Mouse (Mus musculus): Measurements from ENCODE around the gene Plpp4.
A peak's percentile ranks its signal among the peaks of the same experiment; 100 is the strongest.

Gene Plpp4

DNA sequence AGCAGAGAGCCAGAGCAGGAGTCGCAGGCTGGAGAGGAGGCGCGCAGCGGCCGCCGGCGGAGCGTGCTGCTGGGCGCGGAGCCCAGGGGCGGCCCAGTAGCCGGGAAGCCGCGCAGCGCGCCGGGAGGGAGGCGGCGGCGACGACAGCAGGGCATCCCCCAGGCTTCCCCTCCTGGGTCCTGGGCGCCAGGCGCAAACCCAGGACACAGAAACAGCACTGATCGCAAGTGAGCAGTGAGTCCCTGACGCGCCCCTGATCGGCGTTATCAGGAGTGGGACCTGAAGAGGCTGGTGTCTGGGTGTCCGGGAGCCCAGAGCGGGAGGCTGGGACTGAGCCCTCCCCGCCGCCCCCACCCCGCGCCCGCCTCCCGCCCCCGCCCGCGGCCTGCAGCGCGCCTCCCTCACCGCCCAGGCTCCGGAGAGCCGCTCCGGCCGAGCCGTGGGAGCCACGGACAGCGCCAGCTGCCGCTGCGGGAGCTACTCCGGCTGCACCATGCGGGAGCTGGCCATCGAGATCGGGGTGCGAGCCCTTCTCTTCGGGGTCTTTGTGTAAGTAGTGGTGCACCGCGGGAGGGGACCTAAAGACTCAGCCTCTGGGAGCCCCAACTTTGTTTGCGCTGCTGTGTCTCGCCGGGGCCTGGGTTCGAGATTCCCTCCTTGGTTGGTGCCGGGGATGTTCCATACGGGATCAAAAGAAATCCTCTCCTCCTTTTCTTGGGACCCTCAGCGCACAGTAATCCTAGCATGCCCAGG lies at the start of gene Plpp4:
Plpp4 (plus strand) TSS at position 411 of the 753 bp plus-strand sequence.
- DNase-seq, result peak; percentile 26

GRCm38 (mm10) chr7:129215926-129216543 lies 40.8 kb upstream of the Plpp4 start:
- DNase-seq, result no peak

- DNase-seq, result no peak
Observed at GRCm38 (mm10) chr7:129216547-129217195, 40.2 kb upstream of the Plpp4 start.

GRCm38 (mm10) chr7:129220948-129221347 lies 35.9 kb upstream of the Plpp4 start:
- no peak for DNase-seq

- no peak for DNase-seq
Observed at GRCm38 (mm10) chr7:129221649-129222048, 35.2 kb upstream of the Plpp4 start.

- no peak for DNase-seq
Observed at GRCm38 (mm10) chr7:129235410-129235809, 21.4 kb upstream of the Plpp4 start.

- DNase-seq, result no peak
Observed at GRCm38 (mm10) chr7:129235995-129236394, 20.8 kb upstream of the Plpp4 start.

GRCm38 (mm10) chr7:129250981-129251380 lies 5.8 kb upstream of the Plpp4 start:
- DNase-seq, result no peak

- no peak for DNase-seq
Observed at GRCm38 (mm10) chr7:129253406-129253805, 3.4 kb upstream of the Plpp4 start.

DNA sequence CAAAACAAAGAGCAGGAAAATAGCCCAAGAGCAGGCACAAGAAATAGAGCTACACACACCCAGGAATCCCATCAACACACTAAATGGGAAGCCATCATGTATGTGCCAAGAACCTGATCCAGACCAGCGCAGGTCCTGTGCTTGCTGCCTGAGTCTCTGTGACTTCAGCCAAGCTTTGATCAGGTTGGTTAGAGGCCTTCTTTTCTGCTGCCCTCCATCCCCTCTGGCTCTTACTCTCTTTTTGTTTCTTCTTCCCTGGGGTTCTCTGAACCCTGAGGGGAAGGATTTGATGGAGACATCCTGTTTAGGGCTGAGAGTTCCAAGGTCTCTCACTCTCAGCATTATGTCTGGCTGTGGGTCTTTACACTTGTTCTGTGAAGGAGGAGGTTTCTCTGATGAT lies 2.7 kb upstream of the Plpp4 start:
- no peak for DNase-seq

DNA sequence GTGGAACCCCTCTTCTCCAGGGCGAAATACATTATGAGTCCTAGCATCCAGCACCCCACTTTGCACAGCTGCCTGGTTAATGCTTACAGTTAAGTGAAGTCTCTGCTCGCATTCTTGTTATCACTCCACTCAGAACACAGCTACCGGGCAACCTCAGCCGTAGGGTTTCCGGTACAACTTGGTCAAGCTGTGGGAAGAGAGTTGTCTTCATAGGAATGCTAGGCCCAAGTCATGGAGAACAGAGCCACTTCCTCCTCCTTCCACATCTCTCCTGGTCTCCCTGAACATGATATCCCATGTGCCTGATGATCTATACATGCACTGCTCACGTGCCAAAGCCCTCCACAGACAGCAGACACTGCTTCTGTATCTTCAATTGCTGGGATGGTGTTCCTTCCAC lies 1.4 kb upstream of the Plpp4 start:
- DNase-seq, result no peak

DNA sequence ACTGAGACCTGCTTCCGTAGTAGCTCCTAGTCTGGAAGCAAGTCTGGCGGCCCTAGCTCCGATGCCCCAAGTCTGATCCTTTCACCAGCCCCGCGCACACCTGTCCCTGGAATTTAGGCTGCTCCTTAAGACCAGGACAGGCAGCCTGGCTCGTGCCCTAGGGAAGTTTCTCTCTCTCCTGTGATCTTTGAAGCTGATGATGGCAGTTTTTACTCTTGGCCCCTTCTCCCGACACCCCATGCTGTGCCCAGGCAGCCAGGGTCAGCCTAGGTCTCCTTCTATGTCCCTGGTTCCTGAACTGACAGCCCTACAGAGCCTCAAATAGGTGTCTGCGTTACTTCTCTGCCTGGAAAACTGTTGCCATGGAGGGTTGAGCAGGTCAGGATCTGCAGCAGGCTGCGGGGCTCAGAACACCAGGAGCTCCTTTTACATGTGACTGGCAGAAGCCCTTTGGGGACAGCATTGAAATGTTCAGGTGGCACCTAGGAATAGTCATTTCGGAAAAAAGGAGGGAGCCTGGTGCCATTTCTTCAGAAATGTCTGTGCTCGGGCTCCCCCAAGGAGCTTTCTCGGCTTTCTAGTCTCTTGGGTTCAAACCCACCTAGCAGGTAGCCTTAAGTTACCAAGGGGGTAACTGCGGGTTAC lies 665 bp downstream of the Plpp4 start:
- no peak for DNase-seq

DNA sequence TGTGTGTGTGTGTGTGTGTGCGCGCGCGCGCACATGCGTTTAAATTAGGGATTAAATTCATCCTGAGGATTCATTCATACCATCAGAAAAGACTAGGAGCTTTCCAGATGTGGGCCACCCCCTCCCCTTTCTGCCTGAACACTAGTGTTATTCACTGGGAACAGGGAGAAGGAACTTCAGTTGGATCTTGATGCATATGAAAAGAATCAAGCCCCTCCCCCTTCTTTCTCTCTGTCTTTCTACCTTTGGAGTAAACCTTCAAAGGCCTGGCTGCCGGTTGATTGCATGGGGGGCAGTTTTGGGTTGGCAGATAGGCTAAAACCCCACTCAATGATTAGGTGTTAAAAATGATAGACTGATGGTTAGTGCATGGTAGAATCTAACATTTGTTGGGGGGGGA lies 1.5 kb downstream of the Plpp4 start:
- no peak for DNase-seq

DNA sequence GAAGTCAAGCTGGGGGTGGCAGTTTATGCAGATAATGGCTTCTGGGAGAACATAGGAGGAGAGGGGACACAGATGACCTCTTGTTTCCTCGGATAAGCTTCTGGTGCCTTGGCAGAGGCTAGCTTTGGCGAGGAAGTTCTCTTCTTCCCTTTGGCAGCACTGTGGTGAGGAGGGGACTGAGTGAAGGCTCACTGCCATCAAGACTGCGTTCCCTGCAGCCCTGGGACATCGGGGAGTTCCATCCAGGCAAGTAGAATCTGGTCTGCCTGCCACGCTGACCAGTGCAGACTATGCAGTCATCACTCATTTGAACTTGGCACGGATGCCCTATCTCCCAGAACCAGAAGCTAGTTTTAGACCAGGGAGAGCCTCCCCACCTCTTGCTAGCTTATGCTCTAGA lies 2.4 kb downstream of the Plpp4 start:
- no peak for DNase-seq

DNA sequence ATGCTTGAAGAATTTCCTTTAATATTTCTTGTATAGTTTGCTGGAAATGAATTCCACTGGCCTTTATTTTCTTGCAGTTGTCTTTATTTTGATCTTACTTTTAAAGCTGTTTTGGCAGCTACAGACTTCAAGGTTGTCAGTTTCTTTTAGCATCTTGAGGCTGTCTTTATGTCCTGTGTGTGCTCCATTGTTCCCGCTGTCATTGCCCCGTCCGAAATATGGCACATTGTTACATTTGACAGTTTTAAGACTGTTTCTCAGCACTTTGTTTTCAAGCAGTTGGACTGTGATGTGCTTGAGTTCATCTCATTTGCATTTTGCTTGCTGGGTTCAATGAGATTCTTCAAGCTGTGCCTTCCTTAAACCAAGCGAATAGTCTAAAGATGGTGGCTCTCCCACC lies 17.0 kb downstream of the Plpp4 start:
- DNase-seq, result no peak

- DNase-seq, result no peak
Observed at GRCm38 (mm10) chr7:129274726-129275125, 17.9 kb downstream of the Plpp4 start.

GRCm38 (mm10) chr7:129277751-129278150 lies 20.9 kb downstream of the Plpp4 start:
- no peak for DNase-seq

DNA sequence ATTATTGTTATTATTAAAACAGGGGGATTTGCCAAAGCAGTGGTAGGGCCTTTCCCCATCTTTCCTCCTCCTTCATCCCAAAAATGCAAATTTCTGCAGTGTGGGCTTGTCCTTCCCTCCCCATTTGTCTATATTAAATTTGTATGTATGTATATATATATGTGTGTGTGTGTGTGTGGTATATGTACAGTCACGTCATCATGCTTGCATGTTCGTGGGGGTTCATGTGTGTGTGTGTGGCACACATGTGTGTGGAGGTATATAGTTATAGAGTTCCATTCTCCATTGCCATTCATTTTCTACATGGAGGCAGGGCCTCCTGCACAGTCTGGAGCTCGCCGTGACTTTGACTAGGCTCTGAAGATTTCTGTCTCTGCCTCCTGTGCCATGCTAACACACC lies 22.0 kb downstream of the Plpp4 start:
- DNase-seq, result no peak

DNA sequence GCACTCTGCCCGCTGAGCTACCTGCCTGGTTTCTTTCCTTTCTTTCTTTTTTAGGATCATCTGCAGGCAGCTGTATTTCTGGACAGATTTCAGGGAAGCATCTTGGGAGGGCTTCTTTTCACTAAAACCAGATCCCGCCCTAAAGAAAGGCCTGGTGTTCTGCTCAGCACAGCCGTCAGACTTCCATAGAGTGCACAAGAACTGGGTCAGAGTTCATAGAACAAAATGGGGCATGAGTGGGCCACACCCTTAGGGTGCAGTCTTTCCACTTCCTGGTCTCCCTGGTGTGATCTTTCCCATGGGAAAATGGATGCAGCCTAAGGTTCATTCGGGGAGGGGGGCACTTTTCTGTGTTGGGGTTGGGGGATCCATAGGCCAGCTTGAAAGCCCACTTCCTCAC lies 22.4 kb downstream of the Plpp4 start:
- no peak for DNase-seq

- no peak for DNase-seq
Observed at GRCm38 (mm10) chr7:129281966-129282365, 25.1 kb downstream of the Plpp4 start.

- DNase-seq, result no peak
Observed at GRCm38 (mm10) chr7:129285186-129285868, 28.5 kb downstream of the Plpp4 start.

DNA sequence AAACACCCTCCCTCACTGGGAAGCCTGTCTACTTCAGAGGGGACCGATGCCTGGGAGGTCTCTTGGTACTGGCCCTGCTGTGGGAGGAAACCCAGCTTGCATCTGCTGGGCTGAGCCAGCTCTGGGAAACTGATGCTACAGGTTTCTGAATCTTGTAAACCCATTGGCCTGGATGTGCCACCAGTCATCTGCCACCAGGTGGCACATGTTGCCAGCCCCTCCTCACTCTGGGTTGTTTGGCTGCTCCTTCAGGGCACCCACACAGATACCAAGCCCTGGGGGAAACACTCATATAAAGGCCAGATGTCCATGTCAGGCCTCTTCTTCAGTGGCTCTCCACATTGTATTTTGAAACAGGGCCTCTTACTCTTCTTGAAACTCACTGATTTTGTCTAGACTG lies 36.4 kb downstream of the Plpp4 start:
- DNase-seq, result no peak

- DNase-seq, result no peak
Observed at GRCm38 (mm10) chr7:129301622-129302021, 44.8 kb downstream of the Plpp4 start.
